Mouse (Mus musculus) neural tube, postnatal 0 days (tissue): Measurements from ENCODE around the gene Gm21627. TPM values are rescaled to one million over a fixed set of nuclear protein-coding genes. Genes with fewer than 3 reads are reported as not detected.

ENCODE experiments used
- polyA plus RNA-seq: library from polyadenylated mRNA; unstranded; fragments of >200 nt; fragmentation: Nextera tagmentation; extraction: Ambion mirVana; gene quantifications from 2 replicates; pipeline ENCODE4 v1.2.1, GENCODE M21; 2015

Gene Gm21627
- polyA plus RNA-seq, result not detected in 2 replicates

GRCm38 (mm10) chrY:63228127-63228526 is at the start of gene Gm21627:
TSS of gene Gm21627 (plus strand) at chrY:63228427.

